Mouse (Mus musculus) heart, embryonic 15.5 days (tissue): ENCODE results near the gene Tma7. TPM values are rescaled to one million over a fixed set of nuclear protein-coding genes. Genes with fewer than 3 reads are reported as not detected.
A peak's percentile ranks its signal among the peaks of the same experiment; 100 is the strongest.

Experiments
- ATAC-seq: fragments of 200-750 bp; cut with Nextera tagmentation; replicated peaks from 2 replicates; pipeline ENCODE4 v1.8.0; 2017; ENCODE audit warnings: low read depth, moderate TSS enrichment; ENCODE audit not compliant: insufficient number of reproducible peaks, insufficient read depth, low FRiP score
- H3K27ac ChIP-seq: fragments of 300-500 bp; sonication (generic); 2 replicates; pipeline ENCODE4 v1.5.1; 2015; ENCODE audit warnings: mild to moderate bottlenecking, inconsistent platforms
- H3K27me3 ChIP-seq: fragments of 300-500 bp; sonication (generic); 2 replicates; pipeline ENCODE4 v1.6.1; 2015; ENCODE audit warnings: inconsistent platforms
- H3K36me3 ChIP-seq: fragments of 300-500 bp; sonication (generic); 2 replicates; pipeline ENCODE4 v1.6.1; 2015; ENCODE audit warnings: mild to moderate bottlenecking, inconsistent platforms
- H3K4me1 ChIP-seq: fragments of 300-500 bp; sonication (generic); replicated peaks from 2 replicates; pipeline ENCODE4 v1.6.1; 2015; ENCODE audit warnings: inconsistent platforms
- H3K4me2 ChIP-seq: fragments of 300-500 bp; sonication (generic); 2 replicates; pipeline ENCODE4 v1.6.1; 2015; ENCODE audit warnings: inconsistent platforms, mild to moderate bottlenecking, moderate library complexity
- H3K4me3 ChIP-seq: fragments of 300-500 bp; sonication (generic); 2 replicates; pipeline ENCODE4 v1.5.1; 2015; ENCODE audit warnings: mild to moderate bottlenecking, inconsistent platforms
- H3K9ac ChIP-seq: fragments of 300-500 bp; sonication (generic); 2 replicates; pipeline ENCODE4 v1.6.1; 2015; ENCODE audit warnings: mild to moderate bottlenecking, inconsistent platforms
- H3K9me3 ChIP-seq: fragments of 300-500 bp; sonication (generic); replicated peaks from 2 replicates; pipeline ENCODE4 v1.6.1; 2016; ENCODE audit warnings: inconsistent platforms
- WGBS: fragments of 180-500 bp; shearing (Covaris S2); methylation state at CpG from one replicate; pipeline ENCODE4 v1.1.7; 2015; ENCODE audit warnings: mixed read lengths; 5-methylcytosine and 5-hydroxymethylcytosine counted together
- polyA plus RNA-seq: library from polyadenylated mRNA; unstranded; fragments of >200 nt; fragmentation: Nextera tagmentation; extraction: Ambion mirVana; gene quantifications from 2 replicates; pipeline ENCODE4 v1.2.1, GENCODE M21; 2015

The Tma7 gene
- polyA plus RNA-seq, 1 experiment from 2014 or later, result 539 TPM

- 87% methylated on average over 10 of the region's 10 CpGs for WGBS
- ATAC-seq, result no peak
- peaks cover 71% of the 10 kb centered on the region for H3K36me3 ChIP-seq
- no peaks in the 10 kb centered on the region for H3K4me1 ChIP-seq
- H3K4me3 ChIP-seq, result no peak overlapping the region
- H3K27me3 ChIP-seq, result no peaks in the 10 kb centered on the region
- H3K27ac ChIP-seq, result no peak overlapping the region
- H3K9me3 ChIP-seq, result no peaks in the 10 kb centered on the region
- H3K4me2 ChIP-seq, result no peak overlapping the region
- no peak overlapping the region for H3K9ac ChIP-seq
These were observed 33.8 kb upstream of the Tma7 start for GRCm38 (mm10) chr9:109116205-109116604.

- no peak for ATAC-seq
- no peak overlapping the region for H3K4me3 ChIP-seq
- 86% methylated on average over 7 of the region's 7 CpGs for WGBS
These were observed 32.5 kb upstream of the Tma7 start for GRCm38 (mm10) chr9:109114871-109115270.

GRCm38 (mm10) chr9:109114276-109114675 is 31.9 kb upstream of the Tma7 start:
- no peak overlapping the region for H3K4me2 ChIP-seq
- H3K4me1 ChIP-seq, result no peaks in the 10 kb centered on the region
- H3K27ac ChIP-seq, result no peak overlapping the region
- no peak overlapping the region for H3K9ac ChIP-seq
- peaks cover 91% of the 10 kb centered on the region for H3K36me3 ChIP-seq
- H3K4me3 ChIP-seq, result no peak overlapping the region
- H3K9me3 ChIP-seq, result no peaks in the 10 kb centered on the region
- no peaks in the 10 kb centered on the region for H3K27me3 ChIP-seq
- ATAC-seq, result no peak
- WGBS, result 92% methylated on average over 11 of the region's 11 CpGs

More at GRCm38 (mm10) chr9:109114871-109115270, 32.5 kb upstream of the Tma7 start:
- no peak overlapping the region for H3K4me2 ChIP-seq
- H3K36me3 ChIP-seq, result peaks cover 85% of the 10 kb centered on the region
- H3K27ac ChIP-seq, result no peak overlapping the region
- no peak overlapping the region for H3K9ac ChIP-seq
- no peaks in the 10 kb centered on the region for H3K9me3 ChIP-seq
- no peaks in the 10 kb centered on the region for H3K4me1 ChIP-seq
- H3K27me3 ChIP-seq, result no peaks in the 10 kb centered on the region

GRCm38 (mm10) chr9:109113331-109113730 is 30.9 kb upstream of the Tma7 start:
- no peaks in the 10 kb centered on the region for H3K27me3 ChIP-seq
- H3K36me3 ChIP-seq, result peaks cover 96% of the 10 kb centered on the region
- H3K9me3 ChIP-seq, result no peaks in the 10 kb centered on the region
- no peak for ATAC-seq
- H3K4me1 ChIP-seq, result no peaks in the 10 kb centered on the region
- no peak overlapping the region for H3K27ac ChIP-seq
- no peak overlapping the region for H3K4me2 ChIP-seq
- no peak overlapping the region for H3K9ac ChIP-seq
- H3K4me3 ChIP-seq, result no peak overlapping the region
- WGBS, result 91% methylated on average over 8 of the region's 8 CpGs

GRCm38 (mm10) chr9:109111591-109111990 is 29.2 kb upstream of the Tma7 start:
- peaks cover 86% of the 10 kb centered on the region for H3K36me3 ChIP-seq
- H3K4me3 ChIP-seq, result no peak overlapping the region
- H3K9me3 ChIP-seq, result no peaks in the 10 kb centered on the region
- H3K4me1 ChIP-seq, result no peaks in the 10 kb centered on the region
- H3K27ac ChIP-seq, result no peak overlapping the region
- no peak overlapping the region for H3K4me2 ChIP-seq
- H3K9ac ChIP-seq, result no peak overlapping the region
- H3K27me3 ChIP-seq, result no peaks in the 10 kb centered on the region
- 89% methylated on average over 9 of the region's 9 CpGs for WGBS
- ATAC-seq, result no peak

- H3K27ac ChIP-seq, result no peak overlapping the region
- WGBS, result 85% methylated on average over 4 of the region's 4 CpGs
- H3K9me3 ChIP-seq, result no peaks in the 10 kb centered on the region
- no peaks in the 10 kb centered on the region for H3K27me3 ChIP-seq
- no peaks in the 10 kb centered on the region for H3K4me1 ChIP-seq
- H3K36me3 ChIP-seq, result peaks cover 87% of the 10 kb centered on the region
- no peak overlapping the region for H3K4me2 ChIP-seq
- no peak overlapping the region for H3K4me3 ChIP-seq
- H3K9ac ChIP-seq, result no peak overlapping the region
- ATAC-seq, result no peak
These were observed 28.7 kb upstream of the Tma7 start for GRCm38 (mm10) chr9:109111101-109111500.

- Histone ChIP-seq H3K27ac (no peak overlapping the region), H3K9me3 (no peaks in the 10 kb centered on the region), H3K4me1 (peaks cover 2% of the 10 kb centered on the region; the same call in 1 of the 2 replicates), H3K9ac (no peak overlapping the region), H3K36me3 (peaks cover 84% of the 10 kb centered on the region), H3K4me3 (no peak overlapping the region), H3K27me3 (no peaks in the 10 kb centered on the region), H3K4me2 (no peak overlapping the region)
- 89% methylated on average over 11 of the region's 11 CpGs for WGBS
- ATAC-seq, result no peak
These were observed 27.9 kb upstream of the Tma7 start for GRCm38 (mm10) chr9:109110240-109110639.

GRCm38 (mm10) chr9:109107341-109107740 is 25.0 kb upstream of the Tma7 start:
- no peak for ATAC-seq
- Histone ChIP-seq H3K4me2 (no peak overlapping the region), H3K9me3 (no peaks in the 10 kb centered on the region), H3K4me3 (no peak overlapping the region), H3K9ac (no peak overlapping the region), H3K27ac (no peak overlapping the region), H3K4me1 (peaks cover 28% of the 10 kb centered on the region), H3K36me3 (peaks cover 57% of the 10 kb centered on the region), H3K27me3 (no peaks in the 10 kb centered on the region)
- WGBS, result 68% methylated on average over 6 of the region's 6 CpGs

- Histone ChIP-seq H3K36me3 (peaks cover 41% of the 10 kb centered on the region), H3K9me3 (no peaks in the 10 kb centered on the region), H3K4me2 (no peak overlapping the region), H3K27ac (no peak overlapping the region), H3K4me3 (no peak overlapping the region), H3K4me1 (peaks cover 35% of the 10 kb centered on the region), H3K9ac (no peak overlapping the region), H3K27me3 (no peaks in the 10 kb centered on the region)
- 87% methylated on average over 12 of the region's 12 CpGs for WGBS
- ATAC-seq, result no peak
These were observed 23.3 kb upstream of the Tma7 start for GRCm38 (mm10) chr9:109105648-109106047.

GRCm38 (mm10) chr9:109105011-109105410 is 22.6 kb upstream of the Tma7 start:
- H3K4me2 ChIP-seq, result 0 out of 2 replicates have a peak overlapping the region, but pooled peaks have one; percentile 7
- no peaks in the 10 kb centered on the region for H3K27me3 ChIP-seq
- no peak overlapping the region for H3K4me3 ChIP-seq
- no peak overlapping the region; the same call in 1 of the 2 replicates for H3K27ac ChIP-seq
- no peaks in the 10 kb centered on the region for H3K9me3 ChIP-seq
- peak; percentile 47 for ATAC-seq
- H3K4me1 ChIP-seq, result peaks cover 40% of the 10 kb centered on the region
- WGBS, result 56% methylated on average over 12 of the region's 12 CpGs
- peaks cover 34% of the 10 kb centered on the region for H3K36me3 ChIP-seq
- no peak overlapping the region for H3K9ac ChIP-seq

GRCm38 (mm10) chr9:109104083-109104482 is 21.7 kb upstream of the Tma7 start:
- Histone ChIP-seq H3K9ac (no peak overlapping the region), H3K9me3 (no peaks in the 10 kb centered on the region), H3K4me2 (no peak overlapping the region), H3K36me3 (peaks cover 25% of the 10 kb centered on the region), H3K4me3 (no peak overlapping the region), H3K27me3 (no peaks in the 10 kb centered on the region), H3K27ac (no peak overlapping the region), H3K4me1 (peaks cover 49% of the 10 kb centered on the region)
- ATAC-seq, result no peak
- 86% methylated on average over 9 of the region's 9 CpGs for WGBS

- Histone ChIP-seq H3K9ac (no peak overlapping the region), H3K36me3 (peaks cover 17% of the 10 kb centered on the region; the same call in 1 of the 2 replicates), H3K27ac (no peak overlapping the region), H3K9me3 (no peaks in the 10 kb centered on the region), H3K4me3 (no peak overlapping the region), H3K27me3 (no peaks in the 10 kb centered on the region), H3K4me2 (no peak overlapping the region), H3K4me1 (peaks cover 57% of the 10 kb centered on the region)
- 67% methylated on average over 7 of the region's 7 CpGs for WGBS
- no peak for ATAC-seq
These were observed 20.9 kb upstream of the Tma7 start for GRCm38 (mm10) chr9:109103250-109103649.
